Mouse (Mus musculus): ENCODE measurements around the gene Wnt5b. TPM values are rescaled to one million over a fixed set of nuclear protein-coding genes. Genes with fewer than 3 reads are reported as not detected.

The Wnt5b gene
- polyA plus RNA-seq, 1 experiment from 2014 or later: 15.8 TPM

DNA sequence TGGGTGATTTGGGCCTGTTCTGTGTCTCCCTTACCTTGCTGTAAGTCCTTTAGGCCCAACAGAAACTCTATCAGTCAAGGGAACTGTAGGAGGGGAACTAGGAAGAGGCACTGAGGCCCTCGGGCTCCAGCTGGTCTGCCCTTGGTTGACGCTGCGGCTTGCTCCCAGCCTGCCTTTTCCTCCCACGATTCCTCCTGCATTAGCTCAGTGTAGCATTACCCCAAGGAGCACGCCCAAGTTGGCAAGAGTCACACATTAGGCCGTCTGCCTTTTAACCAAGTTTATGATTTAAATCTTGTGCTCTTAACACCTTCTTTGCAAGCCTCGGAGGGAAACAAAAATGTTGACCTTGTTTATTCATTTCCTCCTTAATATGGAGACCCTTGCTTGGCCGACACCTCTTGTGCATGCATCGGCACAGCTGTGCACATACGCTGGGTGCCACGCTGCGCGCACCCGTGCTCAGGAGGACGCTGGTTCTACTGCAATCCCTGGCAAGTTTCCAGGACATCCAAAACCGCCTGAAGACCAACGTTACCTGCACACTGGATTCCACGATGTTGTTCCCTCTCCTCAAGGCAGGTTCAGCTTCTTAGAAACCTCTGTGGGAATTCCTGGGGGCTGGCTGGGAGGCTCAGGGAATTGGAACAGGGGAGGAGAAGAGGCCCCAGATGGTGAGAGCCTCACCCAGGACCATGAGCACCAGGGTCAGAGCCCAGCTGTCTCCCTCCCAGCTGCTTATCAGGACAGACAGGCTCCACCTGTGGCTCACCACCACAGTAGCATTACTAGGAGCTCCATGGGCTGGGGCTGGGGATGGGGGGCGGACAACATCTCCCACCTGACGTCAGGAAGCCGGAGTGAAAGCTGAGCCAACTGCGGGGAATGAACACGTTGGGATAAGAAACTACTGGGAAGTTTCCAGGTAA, 21.6 kb upstream of the Wnt5b start:
- Histone ChIP-seq H3K9ac (no peak overlapping the region), H3K27ac (peak overlapping the region; percentile 44; the same call in 1 of the 2 replicates), H3K27me3 (no peaks in the 10 kb centered on the region), H3K36me3 (peaks cover 10% of the 10 kb centered on the region), H3K4me2 (replicated peaks) (peak overlapping the region; percentile 46), H3K9me3 (0 out of 2 replicates have a peak, but pooled peaks cover 4% of the 10 kb centered on the region), H3K4me1 (peaks cover 25% of the 10 kb centered on the region), H3K4me3 (no peak overlapping the region)
- ATAC-seq (ENCODE audit: low FRiP score, low read depth): peak; percentile 84
- 41% methylated on average over 23 of the region's 23 CpGs for WGBS

DNA sequence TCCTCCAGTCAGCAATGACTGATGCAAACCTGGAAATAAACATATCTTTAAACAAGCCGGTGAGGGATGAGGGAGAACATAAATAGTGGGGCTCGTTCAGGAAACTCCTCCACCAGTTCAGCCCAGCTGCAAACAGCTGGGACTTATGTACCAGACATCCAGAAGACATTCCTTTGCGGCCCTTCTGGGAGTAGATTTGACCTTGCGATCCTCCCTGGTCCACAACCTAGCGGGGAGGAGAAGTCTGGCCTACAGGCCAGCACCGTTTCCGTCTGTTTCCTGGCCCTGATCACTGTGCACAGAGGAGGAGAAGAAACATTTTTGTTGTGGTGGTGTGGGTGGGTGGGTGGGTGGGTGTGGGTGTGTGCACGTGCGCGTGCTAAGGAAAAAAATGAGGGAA, 18.4 kb upstream of the Wnt5b start:
- Histone ChIP-seq H3K27me3 (no peaks in the 10 kb centered on the region), H3K4me3 (no peak overlapping the region), H3K36me3 (no peaks in the 10 kb centered on the region), H3K4me2 (replicated peaks) (no peak overlapping the region), H3K9ac (no peak overlapping the region), H3K9me3 (peaks cover 4% of the 10 kb centered on the region; the same call in 1 of the 2 replicates), H3K27ac (no peak overlapping the region), H3K4me1 (peaks cover 30% of the 10 kb centered on the region)
- WGBS: 58% methylated on average over 10 of the region's 10 CpGs
- ATAC-seq (ENCODE audit: low FRiP score, low read depth): no peak

DNA sequence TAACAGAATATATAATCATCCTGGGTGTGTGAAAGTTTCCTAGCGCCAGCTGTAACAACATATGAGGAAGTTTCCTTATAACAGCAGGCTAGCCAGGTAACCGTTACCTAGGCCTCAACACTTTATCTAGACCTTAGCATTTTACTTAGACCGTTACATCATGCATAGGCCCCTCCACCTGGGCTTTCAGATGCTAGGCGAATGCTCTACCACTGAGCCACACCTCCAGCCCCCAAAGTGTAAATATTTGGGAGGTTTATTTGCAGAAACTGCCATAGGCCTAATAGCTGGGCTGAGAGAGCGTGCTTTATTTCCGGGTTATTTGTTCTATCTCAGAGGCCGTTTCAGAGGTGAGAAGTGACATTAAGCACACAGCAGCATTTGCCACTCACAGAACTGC, 14.7 kb upstream of the Wnt5b start:
- peaks cover 5% of the 10 kb centered on the region; the same call in 1 of the 2 replicates for H3K4me1 ChIP-seq
- H3K9me3 ChIP-seq: no peaks in the 10 kb centered on the region; the same call in 1 of the 2 replicates
- no peak for ATAC-seq (ENCODE audit: low FRiP score, low read depth)
- H3K9ac ChIP-seq: no peak overlapping the region
- no peaks in the 10 kb centered on the region for H3K36me3 ChIP-seq
- H3K27ac ChIP-seq: no peak overlapping the region
- H3K4me2 ChIP-seq (replicated peaks): no peak overlapping the region
- no peaks in the 10 kb centered on the region for H3K27me3 ChIP-seq
- no peak overlapping the region for H3K4me3 ChIP-seq
- WGBS: 43% methylated on average over 7 of the region's 7 CpGs

DNA sequence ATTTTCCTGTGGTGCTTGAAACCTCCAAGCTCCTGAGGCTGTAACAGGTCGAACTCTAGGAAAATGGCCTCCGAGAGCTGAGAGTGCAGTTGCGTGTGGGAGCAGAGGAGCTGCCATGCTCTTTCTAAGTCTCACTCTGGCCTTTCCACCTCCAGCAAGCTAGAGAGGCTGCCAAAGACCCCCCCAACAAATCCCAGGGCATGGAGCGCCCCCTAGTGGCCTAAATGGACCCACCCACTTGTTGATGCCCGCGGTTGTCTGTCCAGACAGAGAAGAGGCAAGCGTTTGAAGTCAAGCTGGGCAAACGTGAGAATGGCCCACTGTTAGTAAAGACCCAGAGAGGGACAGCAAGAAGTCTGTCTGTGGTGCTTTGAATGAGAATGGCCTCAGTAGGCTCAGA, 10.3 kb upstream of the Wnt5b start:
- no peak overlapping the region for H3K9ac ChIP-seq
- H3K9me3 ChIP-seq: no peaks in the 10 kb centered on the region; the same call in 1 of the 2 replicates
- WGBS: 75% methylated on average over 8 of the region's 8 CpGs
- H3K27me3 ChIP-seq: no peaks in the 10 kb centered on the region
- no peak for ATAC-seq (ENCODE audit: low FRiP score, low read depth)
- H3K4me3 ChIP-seq: no peak overlapping the region
- peaks cover 5% of the 10 kb centered on the region; the same call in 1 of the 2 replicates for H3K4me1 ChIP-seq
- no peak overlapping the region for H3K4me2 ChIP-seq (replicated peaks)
- H3K27ac ChIP-seq: no peak overlapping the region
- H3K36me3 ChIP-seq: no peaks in the 10 kb centered on the region

DNA sequence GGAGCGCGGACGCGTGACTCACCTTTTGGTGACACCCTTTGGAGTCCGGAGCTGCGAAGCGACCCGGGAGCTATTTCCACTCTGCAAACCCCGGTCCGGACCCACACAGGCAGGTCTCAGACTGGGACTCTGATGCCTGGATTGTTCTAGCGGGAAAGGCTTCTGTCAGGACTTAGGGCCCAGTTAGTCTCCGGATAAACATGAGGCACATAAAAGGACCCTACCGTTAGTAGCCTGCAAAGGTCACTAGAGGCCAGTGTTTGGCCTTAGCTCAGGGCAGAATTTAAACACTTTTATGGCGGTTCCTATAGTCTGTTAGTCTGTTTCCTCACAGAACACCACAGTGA, 344 bp upstream of the Wnt5b start:
- peak overlapping the region; percentile 85 for H3K9ac ChIP-seq
- peak overlapping the region; percentile 65 for H3K4me3 ChIP-seq
- peak; percentile 32; the same call in 1 of the 2 replicates for ATAC-seq (ENCODE audit: low FRiP score, low read depth)
- no peaks in the 10 kb centered on the region for H3K36me3 ChIP-seq
- H3K27me3 ChIP-seq: peaks cover 9% of the 10 kb centered on the region
- WGBS: under 1% methylated on average over 14 of the region's 14 CpGs
- peak overlapping the region; percentile 87 for H3K4me2 ChIP-seq (replicated peaks)
- no peaks in the 10 kb centered on the region for H3K9me3 ChIP-seq
- H3K27ac ChIP-seq: no peak overlapping the region
- peaks cover 38% of the 10 kb centered on the region for H3K4me1 ChIP-seq

DNA sequence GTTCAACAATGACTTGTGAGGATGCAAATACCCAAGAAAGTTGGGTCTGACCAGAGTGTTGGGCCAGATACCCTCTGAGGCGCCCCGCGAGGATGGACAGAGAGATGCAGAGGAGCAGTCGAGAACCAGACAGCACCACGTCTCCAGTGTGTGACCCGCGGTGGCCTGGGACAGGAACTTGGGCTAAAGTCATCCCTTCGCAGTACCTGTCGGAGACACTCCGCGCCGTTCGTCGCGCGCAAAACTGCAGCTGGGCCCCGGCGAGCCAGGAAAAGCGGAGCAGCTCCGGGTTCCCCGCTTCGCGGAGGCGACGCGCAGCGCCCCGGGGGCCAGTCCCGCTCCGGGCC, 718 bp downstream of the Wnt5b start:
- Histone ChIP-seq H3K4me3 (peak overlapping the region; percentile 65), H3K4me1 (peaks cover 38% of the 10 kb centered on the region), H3K27ac (no peak overlapping the region), H3K9me3 (no peaks in the 10 kb centered on the region), H3K27me3 (peaks cover 9% of the 10 kb centered on the region), H3K4me2 (replicated peaks) (peak overlapping the region; percentile 87), H3K9ac (peak overlapping the region; percentile 85), H3K36me3 (no peaks in the 10 kb centered on the region)
- 0 out of 2 replicates have a peak, but pooled peaks have one; percentile 9 for ATAC-seq (ENCODE audit: low FRiP score, low read depth)
- 1% methylated on average over 29 of the region's 30 CpGs for WGBS

DNA sequence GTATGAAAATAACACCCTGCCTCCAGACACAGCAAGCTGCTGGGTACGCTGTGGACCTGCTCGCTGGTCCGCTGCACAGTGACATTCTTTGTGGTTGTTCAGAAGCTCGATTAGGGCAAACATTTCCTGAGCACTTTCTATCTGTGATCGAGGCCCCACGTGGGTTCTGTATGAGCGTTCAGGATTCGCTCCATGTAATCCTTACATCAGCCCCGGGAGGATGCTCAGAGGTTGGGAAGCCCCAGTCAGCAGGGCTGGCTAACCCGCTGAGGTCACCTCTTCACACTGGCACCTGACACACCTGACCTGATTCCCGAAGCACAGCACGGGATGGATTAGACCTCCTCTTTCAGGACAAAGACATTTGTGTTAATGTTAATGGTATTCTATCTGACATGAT, 8.3 kb downstream of the Wnt5b start:
- Histone ChIP-seq H3K27ac (no peak overlapping the region), H3K4me3 (no peak overlapping the region), H3K9me3 (no peaks in the 10 kb centered on the region; the same call in 1 of the 2 replicates), H3K27me3 (no peaks in the 10 kb centered on the region; the same call in 1 of the 2 replicates), H3K36me3 (no peaks in the 10 kb centered on the region), H3K4me1 (peaks cover 3% of the 10 kb centered on the region; the same call in 1 of the 2 replicates), H3K4me2 (replicated peaks) (no peak overlapping the region), H3K9ac (no peak overlapping the region)
- WGBS: 82% methylated on average over 12 of the region's 12 CpGs
- ATAC-seq (ENCODE audit: low FRiP score, low read depth): no peak

DNA sequence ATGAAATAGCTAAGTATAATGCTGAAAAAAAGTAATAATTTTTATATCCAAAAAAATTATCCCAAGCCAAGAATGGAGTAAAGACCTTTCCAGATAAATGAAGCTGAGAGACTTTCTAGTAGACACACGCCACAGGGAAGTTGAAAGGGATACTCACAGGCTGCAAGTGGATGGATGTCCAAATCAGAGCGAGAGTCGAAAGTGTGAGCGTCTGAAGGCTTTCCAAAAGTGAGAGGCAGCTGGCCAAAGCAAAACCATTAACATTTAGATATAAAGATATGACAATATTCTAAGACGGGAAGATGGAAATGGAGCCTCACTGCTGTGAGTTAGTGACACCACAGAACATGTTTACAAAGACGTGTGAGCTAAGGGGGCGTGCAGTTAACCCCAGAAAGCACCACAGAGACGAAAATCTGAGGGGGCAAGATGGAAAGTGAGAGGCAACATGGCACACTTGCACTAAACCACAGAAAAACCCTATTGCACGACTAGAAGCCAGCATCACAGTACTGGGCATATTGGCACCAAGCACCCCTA, 10.9 kb downstream of the Wnt5b start:
- Histone ChIP-seq H3K4me1 (no peaks in the 10 kb centered on the region), H3K27ac (no peak overlapping the region), H3K36me3 (no peaks in the 10 kb centered on the region), H3K27me3 (no peaks in the 10 kb centered on the region), H3K9me3 (no peaks in the 10 kb centered on the region; the same call in 1 of the 2 replicates), H3K9ac (no peak overlapping the region), H3K4me2 (replicated peaks) (no peak overlapping the region), H3K4me3 (no peak overlapping the region)
- 88% methylated on average over 9 of the region's 9 CpGs for WGBS
- no peak for ATAC-seq (ENCODE audit: low FRiP score, low read depth)

DNA sequence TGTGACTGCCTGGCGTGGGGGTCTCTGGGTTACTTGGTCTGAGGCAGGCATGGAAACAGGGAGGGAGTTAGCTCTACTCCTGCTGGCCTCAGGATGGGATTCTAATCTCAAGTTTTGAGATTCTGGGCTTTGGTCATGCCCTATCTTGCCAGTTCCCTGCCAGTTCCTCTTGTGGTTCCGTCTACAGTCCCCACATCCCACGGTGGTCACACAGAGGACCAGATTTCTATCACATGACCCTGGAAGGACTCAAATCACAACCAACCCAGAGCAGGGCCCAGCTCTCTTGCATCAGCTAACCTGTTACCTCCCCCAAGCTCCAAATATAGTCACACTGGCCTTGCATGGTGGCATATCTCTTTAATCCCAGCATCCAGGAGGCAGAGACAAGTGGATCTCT, 14.5 kb downstream of the Wnt5b start:
- ATAC-seq (ENCODE audit: low FRiP score, low read depth): no peak
- H3K4me1 ChIP-seq: no peaks in the 10 kb centered on the region
- H3K9me3 ChIP-seq: no peaks in the 10 kb centered on the region; the same call in 1 of the 2 replicates
- no peak overlapping the region for H3K4me2 ChIP-seq (replicated peaks)
- no peak overlapping the region for H3K4me3 ChIP-seq
- no peak overlapping the region for H3K9ac ChIP-seq
- 81% methylated on average over 3 of the region's 3 CpGs for WGBS
- no peaks in the 10 kb centered on the region for H3K36me3 ChIP-seq
- H3K27ac ChIP-seq: no peak overlapping the region
- H3K27me3 ChIP-seq: no peaks in the 10 kb centered on the region

DNA sequence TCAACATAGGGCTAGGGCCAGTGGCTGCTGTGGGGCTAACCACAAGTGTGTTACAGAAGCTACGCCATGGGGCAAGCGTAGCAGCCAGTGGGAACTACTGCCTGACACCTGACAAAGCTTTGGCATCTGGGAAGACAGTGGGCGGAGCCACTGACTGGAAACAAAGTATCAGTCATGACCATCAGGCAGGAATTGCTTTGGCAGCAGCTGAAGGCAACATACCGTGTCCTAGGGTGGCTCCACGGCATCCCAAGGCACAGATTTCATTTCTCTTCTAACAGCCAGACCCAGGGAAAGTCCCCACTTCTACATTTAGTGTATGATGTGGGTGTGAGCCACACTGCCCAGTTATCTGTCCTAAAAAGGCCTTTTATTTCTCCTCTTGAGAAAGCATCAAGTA, 17.6 kb downstream of the Wnt5b start:
- H3K4me1 ChIP-seq: peaks cover 20% of the 10 kb centered on the region
- H3K27ac ChIP-seq: no peak overlapping the region
- WGBS: 82% methylated on average over 5 of the region's 5 CpGs
- no peak for ATAC-seq (ENCODE audit: low FRiP score, low read depth)
- H3K27me3 ChIP-seq: no peaks in the 10 kb centered on the region
- H3K36me3 ChIP-seq: no peaks in the 10 kb centered on the region
- no peak overlapping the region for H3K9ac ChIP-seq
- no peak overlapping the region for H3K4me2 ChIP-seq (replicated peaks)
- no peak overlapping the region for H3K4me3 ChIP-seq
- no peaks in the 10 kb centered on the region for H3K9me3 ChIP-seq

DNA sequence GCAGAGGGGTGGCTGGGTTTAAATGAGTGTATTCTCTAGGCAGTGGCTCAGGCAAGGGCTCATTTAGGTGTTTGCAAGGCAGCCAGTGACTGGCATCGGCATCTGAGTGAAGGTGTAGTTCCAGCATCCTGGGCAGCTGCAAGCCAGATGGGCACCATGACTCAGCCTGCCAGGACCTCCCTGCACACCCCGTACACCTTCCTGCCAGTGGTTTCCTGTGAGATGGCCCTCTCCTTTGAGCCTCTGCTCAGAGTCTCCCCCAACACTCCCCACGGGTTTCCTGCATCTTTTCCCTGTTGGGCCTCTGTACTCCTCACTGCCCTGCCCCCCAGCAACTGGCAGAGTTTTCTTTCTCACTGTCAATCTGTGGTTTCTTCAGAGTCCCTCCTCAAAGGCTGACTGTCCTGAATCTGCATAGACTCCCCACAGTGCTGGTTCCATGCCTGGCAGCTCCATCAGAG, 22.2 kb downstream of the Wnt5b start:
- Histone ChIP-seq H3K4me2 (replicated peaks) (no peak overlapping the region), H3K36me3 (no peaks in the 10 kb centered on the region), H3K4me1 (peaks cover 22% of the 10 kb centered on the region), H3K9me3 (no peaks in the 10 kb centered on the region), H3K27me3 (no peaks in the 10 kb centered on the region), H3K4me3 (no peak overlapping the region), H3K27ac (no peak overlapping the region), H3K9ac (no peak overlapping the region)
- 27% methylated on average over 3 of the region's 3 CpGs for WGBS
- ATAC-seq (ENCODE audit: low FRiP score, low read depth): no peak

DNA sequence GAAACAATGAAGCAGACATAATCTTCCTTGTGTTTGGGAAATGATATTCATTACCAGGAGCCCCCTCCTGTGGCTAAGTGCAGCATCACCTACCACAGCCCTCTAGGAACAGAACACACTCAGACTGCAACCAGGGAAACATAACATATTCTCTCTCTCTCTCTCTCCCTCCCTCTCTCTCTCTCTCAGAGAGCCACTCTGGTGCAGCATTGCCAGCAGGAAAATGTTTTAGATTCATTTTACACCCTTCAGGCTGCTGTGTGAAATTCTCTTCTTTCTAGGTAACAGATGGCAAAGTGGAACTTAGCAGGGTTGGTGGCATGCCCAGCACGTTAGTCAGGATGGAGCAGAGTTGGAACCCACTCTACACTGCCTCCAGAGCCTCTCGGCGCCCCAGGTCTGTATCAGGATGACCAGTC, 22.7 kb downstream of the Wnt5b start:
- Histone ChIP-seq H3K4me2 (replicated peaks) (no peak overlapping the region), H3K36me3 (no peaks in the 10 kb centered on the region), H3K4me1 (peaks cover 22% of the 10 kb centered on the region), H3K9me3 (no peaks in the 10 kb centered on the region), H3K27ac (no peak overlapping the region), H3K27me3 (no peaks in the 10 kb centered on the region), H3K4me3 (no peak overlapping the region), H3K9ac (no peak overlapping the region)
- WGBS: 81% methylated on average over 3 of the region's 3 CpGs
- no peak for ATAC-seq (ENCODE audit: low FRiP score, low read depth)
